Mouse (Mus musculus) urinary bladder, postnatal 4 days (tissue): Measurements from ENCODE around the gene Gtf3c4.

Experiments used
- DNase-seq, 2 experiments: peaks; one replicate each; pipeline ENCODE4 v3.0.0; 2021 to 2022; ENCODE audit warnings: low spot score in 2 of 2

Gene Gtf3c4

DNA sequence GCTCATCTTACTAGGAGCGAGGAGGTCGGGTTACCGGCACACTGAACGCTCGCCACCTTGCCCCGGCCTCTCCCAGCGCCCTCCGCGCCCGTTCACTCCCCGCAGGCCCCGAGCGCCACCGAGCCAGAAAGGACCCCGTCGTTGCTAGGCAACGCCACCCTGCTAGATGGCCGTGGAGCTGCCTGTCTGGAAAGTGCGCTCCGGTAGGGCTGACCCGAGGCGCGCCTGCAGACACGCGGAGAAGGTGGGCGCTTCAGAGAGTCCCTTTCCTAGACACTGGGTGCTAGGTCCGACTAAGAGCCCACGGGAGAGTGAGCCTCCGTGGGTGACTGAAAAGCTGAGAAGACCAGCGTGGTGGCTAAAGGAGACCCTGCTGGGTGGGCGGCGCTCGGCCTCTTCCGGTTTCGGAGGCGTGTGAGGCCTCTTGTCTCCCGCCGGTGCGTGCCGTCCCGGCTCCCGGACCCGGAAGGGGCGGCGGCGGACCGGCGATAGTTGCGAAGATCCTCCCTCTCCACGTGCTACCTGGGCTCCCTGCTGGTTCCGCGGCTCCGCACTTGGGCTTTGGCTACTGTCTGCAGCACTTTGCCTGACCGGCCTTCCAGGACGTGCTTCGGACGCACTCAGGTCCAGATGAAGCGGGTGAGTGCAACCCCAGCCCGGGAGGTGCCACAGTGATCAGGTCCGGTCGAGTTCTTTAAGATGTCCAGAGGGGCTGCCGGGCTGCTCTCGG lies at the start of gene Gtf3c4, which contains the start of gene Ddx31:
Gtf3c4 (minus strand) TSS at position 139 of the 730 bp plus-strand sequence.
Ddx31 (plus strand) TSS at position 185 of the 730 bp plus-strand sequence.
- DNase-seq = peak; percentile 91 to 94

- DNase-seq = no peak
Measured at GRCm38 (mm10) chr2:28884914-28885313, 44.8 kb upstream of the Gtf3c4 start.

GRCm38 (mm10) chr2:28882826-28883485 lies 42.8 kb upstream of the Gtf3c4 start:
- no peak for DNase-seq

DNA sequence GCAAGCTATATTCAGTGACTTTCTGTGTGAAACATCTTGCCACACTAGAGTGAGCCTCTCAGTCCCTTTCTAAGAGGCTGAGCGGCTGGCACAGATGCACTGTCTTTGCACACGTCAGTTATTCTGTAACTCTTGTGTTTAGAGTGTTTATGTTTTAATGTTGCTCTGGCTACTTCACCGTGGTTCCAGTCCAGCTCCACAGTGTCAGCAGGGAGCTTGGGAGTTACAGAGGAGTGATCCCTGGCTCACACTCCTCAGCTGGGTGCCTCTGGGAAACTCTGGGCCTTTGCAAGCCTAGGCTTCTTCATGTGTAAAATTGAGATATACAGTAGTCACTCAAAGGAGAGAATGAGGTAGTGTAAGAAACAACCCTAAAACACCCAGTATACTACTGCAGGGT lies 41.9 kb upstream of the Gtf3c4 start:
- no peak for DNase-seq

- no peak for DNase-seq
Measured at GRCm38 (mm10) chr2:28881275-28881674, 41.1 kb upstream of the Gtf3c4 start.

DNA sequence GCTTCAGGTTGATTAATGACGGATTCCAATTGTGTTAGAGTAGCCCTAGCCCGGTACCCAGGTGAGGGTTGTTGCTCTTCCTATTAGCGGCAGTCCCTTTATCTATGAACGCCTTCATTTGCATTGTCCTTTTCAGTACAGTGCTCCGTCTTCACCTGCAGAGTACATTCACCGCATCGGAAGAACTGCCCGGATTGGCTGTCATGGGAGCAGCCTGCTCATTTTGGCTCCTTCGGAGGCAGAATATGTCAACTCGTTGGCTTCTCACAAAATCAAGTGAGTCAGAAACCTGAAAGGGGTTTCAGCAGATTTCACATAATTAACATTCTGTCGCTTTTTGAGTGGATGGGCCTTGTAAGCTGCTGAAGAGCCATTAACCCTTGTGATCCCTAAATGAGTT lies 35.4 kb upstream of the Gtf3c4 start:
- DNase-seq = no peak

GRCm38 (mm10) chr2:28867495-28867894 lies 27.3 kb upstream of the Gtf3c4 start:
- no peak for DNase-seq

- DNase-seq = no peak
Measured at GRCm38 (mm10) chr2:28863857-28864256, 23.7 kb upstream of the Gtf3c4 start.

- no peak for DNase-seq
Measured at GRCm38 (mm10) chr2:28860678-28861423, 20.7 kb upstream of the Gtf3c4 start.

GRCm38 (mm10) chr2:28859303-28859702 lies 19.1 kb upstream of the Gtf3c4 start:
- DNase-seq = no peak

GRCm38 (mm10) chr2:28855773-28856172 lies 15.6 kb upstream of the Gtf3c4 start:
- DNase-seq = no peak

DNA sequence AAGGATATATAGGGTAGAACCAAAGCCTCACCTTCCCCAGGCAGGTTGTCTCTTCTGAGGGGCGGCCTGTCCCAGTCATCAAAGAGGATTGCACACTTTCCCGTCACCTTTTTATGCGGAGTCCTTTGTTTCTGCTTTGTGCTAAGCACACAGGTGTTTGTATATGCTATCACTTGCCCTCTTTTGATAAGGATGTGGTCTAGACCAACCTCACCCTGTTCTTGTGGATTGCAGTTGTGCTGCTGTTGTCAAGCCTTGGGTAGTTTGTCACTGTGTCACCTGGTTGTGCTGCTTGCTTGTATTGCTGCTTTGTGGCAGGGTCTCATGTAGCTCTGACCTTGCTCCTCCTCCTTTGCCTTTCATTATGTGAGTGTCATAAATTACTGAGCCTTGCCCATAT lies 12.4 kb upstream of the Gtf3c4 start:
- DNase-seq = no peak

- no peak for DNase-seq
Measured at GRCm38 (mm10) chr2:28848879-28849278, 8.7 kb upstream of the Gtf3c4 start.

GRCm38 (mm10) chr2:28842042-28842441 lies 1.9 kb upstream of the Gtf3c4 start:
- DNase-seq = no peak

GRCm38 (mm10) chr2:28839501-28840221 lies 499 bp downstream of the Gtf3c4 start:
- DNase-seq = peak in 1 of 2 experiments; percentile 22

DNA sequence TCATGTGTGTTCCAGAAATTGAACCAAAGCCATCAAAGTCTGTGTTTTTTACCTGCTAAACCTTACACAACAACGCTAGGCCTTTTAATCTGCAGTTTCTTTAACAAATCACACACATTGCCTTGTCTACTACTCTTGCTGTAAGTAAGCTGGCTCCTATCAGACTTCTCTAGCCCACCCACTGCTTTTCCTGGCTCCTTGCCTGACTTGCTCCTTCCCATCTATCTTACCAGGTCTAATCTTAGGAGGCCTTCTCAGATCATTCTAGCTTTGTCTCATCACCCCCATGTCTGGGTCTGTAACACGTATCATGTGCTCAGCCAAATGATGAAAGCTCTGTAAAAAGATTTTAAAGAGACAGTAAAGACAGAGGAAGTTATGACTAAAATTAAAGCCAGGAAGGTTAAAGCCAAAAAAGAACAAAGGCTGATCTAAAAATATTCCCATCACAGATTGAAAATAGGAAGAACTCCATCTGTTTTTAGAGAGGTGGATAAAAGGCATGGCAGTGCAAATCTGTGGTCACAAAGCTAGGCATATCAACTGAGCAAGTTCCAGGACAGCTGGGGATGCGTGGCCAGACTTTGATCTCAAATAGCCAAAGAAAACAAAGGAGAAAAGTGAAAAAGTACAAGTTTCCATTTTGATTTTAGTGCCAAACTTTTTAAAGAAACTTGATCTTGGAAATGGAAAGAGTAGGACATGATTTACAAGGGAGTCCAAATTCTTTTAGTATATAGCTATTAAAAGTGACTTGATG lies 3.8 kb downstream of the Gtf3c4 start:
- DNase-seq = no peak

DNA sequence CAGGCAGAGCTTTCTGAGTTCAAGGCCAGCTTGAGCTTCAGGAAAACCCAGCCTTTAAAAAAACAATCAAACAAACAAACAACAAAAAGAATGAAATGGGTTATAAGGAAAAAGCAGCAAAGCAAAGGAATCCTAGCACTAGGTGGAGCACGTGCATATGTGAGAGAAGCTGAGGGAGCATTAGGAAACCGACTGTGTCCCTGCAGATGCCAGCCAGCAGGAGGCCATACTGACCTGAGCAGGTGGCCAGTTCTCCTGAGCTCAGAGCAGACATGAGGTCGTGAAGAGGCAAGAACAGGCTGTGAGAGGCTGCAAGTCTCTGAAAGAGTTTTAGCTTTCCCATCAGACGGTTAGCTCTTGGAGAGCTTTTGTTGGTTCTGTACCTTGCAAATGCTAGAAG lies 10.9 kb downstream of the Gtf3c4 start:
- no peak for DNase-seq

DNA sequence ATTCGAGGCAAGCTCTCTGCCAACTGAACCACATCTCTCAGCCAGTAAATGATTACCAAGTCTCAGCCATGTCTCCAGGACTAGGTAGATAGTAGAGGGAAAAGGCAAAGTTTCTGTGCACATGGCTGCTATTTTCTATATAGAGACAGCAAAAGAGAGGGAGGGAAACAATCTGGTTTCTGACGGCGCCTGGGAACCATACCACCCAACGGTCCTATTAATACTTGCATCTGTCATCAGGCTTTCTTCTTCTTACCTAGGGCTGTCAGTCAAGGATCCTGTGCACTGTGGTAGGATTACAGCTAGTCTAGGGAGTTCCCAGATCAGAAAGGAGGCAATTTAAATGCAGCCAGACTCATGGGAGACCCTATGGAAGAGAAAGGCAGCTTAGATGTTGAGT lies 21.3 kb downstream of the Gtf3c4 start:
- no peak for DNase-seq

GRCm38 (mm10) chr2:28810260-28811013 lies 29.7 kb downstream of the Gtf3c4 start:
- DNase-seq = no peak

DNA sequence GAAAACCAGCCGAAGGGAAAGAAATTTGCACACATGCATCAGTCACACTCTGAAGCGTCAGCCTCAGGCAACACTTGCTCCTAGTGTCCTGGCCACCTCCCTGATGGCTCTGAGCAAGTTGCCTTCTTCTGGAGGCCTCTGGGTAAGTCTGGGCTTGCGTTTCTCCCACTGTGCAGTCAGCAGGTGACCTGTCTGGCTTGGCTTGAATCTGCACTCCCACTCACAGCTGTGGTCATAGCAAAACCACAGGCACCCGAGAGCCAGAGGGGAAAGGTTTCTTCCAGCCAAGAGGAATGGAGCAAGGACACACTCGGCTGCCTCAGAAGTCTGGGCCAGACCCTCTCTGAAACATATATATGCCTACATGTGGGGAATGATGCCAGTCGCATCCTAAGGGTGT lies 31.3 kb downstream of the Gtf3c4 start:
- DNase-seq = no peak
